ENCODE assay signal across 23 mouse cellular contexts in genomic region chr5:21792166-21792565, GRCm38 (mm10). TPM values are rescaled to one million over a fixed set of nuclear protein-coding genes. Genes with fewer than 3 reads are reported as not detected.
DNase-seq lines count a peak whose midpoint lies in the region; ATAC-seq and TF ChIP-seq lines count a peak whose summit lies in the region.
"Had no signal": no experiment of that assay in that cellular context is flagged by ENCODE, and none has a peak within 500 bp of the region (broad histone marks: within the 10 kb centered on the region; RNA-seq: fewer than 3 reads in every experiment).

No protein-coding gene starts in this region.

- H3K4me1 ChIP-seq in heart, adult 2 months (ENCODE audit: control insufficient read depth, insufficient read depth, low read length), result peaks cover 5% of the 10 kb centered on the region
- H3K4me1 ChIP-seq in E14TG2a.4 (replicated peaks; ENCODE audit: low read depth, low read length) (peaks cover 49% of the 10 kb centered on the region), ES-E14 (ENCODE audit: control insufficient read depth in 2 of 2, insufficient read depth in 2 of 2, low read length in 2 of 2, poor library complexity in 1 of 2) (no peaks in the 10 kb centered on the region; a peak in 3 of 4 replicates)
- peaks cover 31% of the 10 kb centered on the region for H3K4me1 ChIP-seq in forebrain, embryonic 13.5 days

- TF ChIP-seq CTCF in heart, adult 2 months (IDR thresholded peaks at IDR 0.05), result no peak
- TF ChIP-seq CTCF in E14TG2a.4 (conservative IDR thresholded peaks at IDR 0.05; ENCODE audit: low read length), result no peak

- no peak overlapping the region for H3K27ac ChIP-seq in heart, adult 2 months
- H3K27ac ChIP-seq in ES-E14 (ENCODE audit: insufficient read depth, low read depth, low read length, poor library complexity, severe bottlenecking), result peak overlapping the region; percentile 45; the same call in 1 of the 2 replicates
- no peak overlapping the region for H3K27ac ChIP-seq in forebrain, embryonic 13.5 days
- H3K27ac ChIP-seq: embryonic facial prominence, embryonic 10.5 days; embryonic facial prominence, embryonic 12.5 days had no signal

- TF ChIP-seq POLR2A in heart, adult 2 months (IDR thresholded peaks at IDR 0.05; ENCODE audit: insufficient read depth, low read depth, low read length), result no peak

- H3K4me2 ChIP-seq in forebrain, embryonic 13.5 days, result no peak overlapping the region
- H3K4me2 ChIP-seq: embryonic facial prominence, embryonic 12.5 days had no signal

- no peaks in the 10 kb centered on the region; the same call in 1 of the 2 replicates for H3K79me2 ChIP-seq in heart, adult 2 months (replicated peaks; ENCODE audit: control insufficient read depth, insufficient read depth, low read length)

- no peaks in the 10 kb centered on the region for H3K27me3 ChIP-seq in heart, adult 2 months (ENCODE audit: control insufficient read depth, insufficient read depth, low read length)
- no peaks in the 10 kb centered on the region for H3K27me3 ChIP-seq in E14TG2a.4 (ENCODE audit: insufficient read depth, low read length)
- H3K27me3 ChIP-seq in forebrain, embryonic 13.5 days, result no peaks in the 10 kb centered on the region
- H3K27me3 ChIP-seq: CH12.LX; embryonic facial prominence, embryonic 12.5 days had no signal

- no peak overlapping the region for H3K4me3 ChIP-seq in heart, adult 2 months
- H3K4me3 ChIP-seq in E14TG2a.4 (replicated peaks; ENCODE audit: low read length), result 0 out of 2 replicates have a peak overlapping the region, but pooled peaks have one; percentile 30
- H3K4me3 ChIP-seq in ES-E14 (ENCODE audit: insufficient read depth in 1 of 2, low read depth in 1 of 2, low read length in 2 of 2, poor library complexity in 1 of 2, severe bottlenecking in 1 of 2), result no peak overlapping the region
- H3K4me3 ChIP-seq in forebrain, embryonic 13.5 days, result no peak overlapping the region
- H3K4me3 ChIP-seq: embryonic facial prominence, embryonic 10.5 days; embryonic facial prominence, embryonic 12.5 days had no signal

- no peaks in the 10 kb centered on the region for H3K9me3 ChIP-seq in E14TG2a.4 (ENCODE audit: low read length)
- no peaks in the 10 kb centered on the region for H3K9me3 ChIP-seq in ES-E14 (ENCODE audit: control insufficient read depth, insufficient read depth, low read depth, low read length)
- no peaks in the 10 kb centered on the region for H3K9me3 ChIP-seq in forebrain, embryonic 13.5 days (replicated peaks)
- H3K9me3 ChIP-seq: embryonic facial prominence, embryonic 10.5 days; embryonic facial prominence, embryonic 12.5 days had no signal

- no peak for ATAC-seq in forebrain, embryonic 13.5 days
- ATAC-seq: CD4-positive, CD25-positive, alpha-beta regulatory T cell, adult 4 months; forebrain, embryonic 14.5 days; forebrain, embryonic 16.5 days had no signal

- H3K36me3 ChIP-seq in heart, adult 2 months (ENCODE audit: control insufficient read depth, insufficient read depth, low read length), result peaks cover 23% of the 10 kb centered on the region
- H3K36me3 ChIP-seq in E14TG2a.4 (ENCODE audit: insufficient read depth, low read length) (peaks cover 67% of the 10 kb centered on the region), ES-E14 (ENCODE audit: control insufficient read depth, insufficient read depth, low read length, poor library complexity, severe bottlenecking) (peaks cover 11% of the 10 kb centered on the region)
- peaks cover 28% of the 10 kb centered on the region for H3K36me3 ChIP-seq in forebrain, embryonic 13.5 days (ENCODE audit: poor library complexity, severe bottlenecking)

- TF ChIP-seq EP300 in heart, adult 2 months (IDR thresholded peaks at IDR 0.05; ENCODE audit: insufficient read depth, low read depth, low read length), result no peak

- intact Hi-C loops in heart, adult 2 months (cut with DNase I), result no loop called here

- DNase-seq in heart, adult 11 months, result peak; percentile 64
- DNase-seq in heart, adult 2 months, result no peak
- DNase-seq in ES-E14 (ENCODE audit: low read depth, low spot score) (peak; percentile 57), ZHBTc4 (ENCODE audit: low read depth, low spot score) (peak; percentile 94)
- no peak for DNase-seq in embryo, embryonic 10 days (ENCODE audit: low spot score)
- DNase-seq: adrenal gland, adult 2 months; adrenal gland, postnatal 10 days; adrenal gland, postnatal 25 days; B cell, adult 2 months; cerebellum, adult 11 months; cerebellum, adult 18-20 months; cerebellum, adult 8-10 months; cerebellum, adult 9-11 months; cerebellum, postnatal 14 days; cerebellum, postnatal 36 days had no signal

- no peak overlapping the region for H3K9ac ChIP-seq in heart, adult 2 months (ENCODE audit: low read depth, low read length)
- H3K9ac ChIP-seq in ES-E14 (ENCODE audit: insufficient read depth, low read depth, low read length, poor library complexity, severe bottlenecking), result 0 out of 2 replicates have a peak overlapping the region, but pooled peaks have one; percentile 6
- no peak overlapping the region for H3K9ac ChIP-seq in forebrain, embryonic 13.5 days
- H3K9ac ChIP-seq: embryonic facial prominence, embryonic 12.5 days had no signal

- in situ Hi-C loops in ES-E14 (cut with MboI; ENCODE audit: low sequenced_read_pairs in 2 of 2, unreplicated experiment in 2 of 2), result no loop called here

TF ChIP-seq in ES-E14, 5 proteins besides CTCF, POLR2A, EP300 and RAD21:
- TF ChIP-seq CHD2 (IDR thresholded peaks at IDR 0.05; ENCODE audit: low read depth, low read length) (no peak), HCFC1 (IDR thresholded peaks at IDR 0.05; ENCODE audit: borderline replicate concordance, insufficient read depth, low read length) (no peak), ZNF384 (IDR thresholded peaks at IDR 0.05; ENCODE audit: low read depth, low read length) (no peak), MAFK (IDR thresholded peaks at IDR 0.05; ENCODE audit: insufficient read depth, low read depth, low read length) (no peak), ZC3H11A (IDR thresholded peaks at IDR 0.05; ENCODE audit: borderline replicate concordance, low read depth, low read length) (no peak)

RNA-seq across cellular contexts. Expression of gene Psmc2, which starts 7.1 kb away (rescaled TPM):
- total RNA-seq in heart, adult 2 months (2021), result 10 to 100 TPM; 87.3 to 97.5 TPM
- polyA plus RNA-seq in heart, adult 2 months (2012; rRNA removed), result 33.7 and 57.6 TPM in 2 replicates
- 79.2 and 134 TPM in 2 replicates for total RNA-seq in ES-E14 (2012; rRNA removed)
- polyA plus RNA-seq in forebrain, embryonic 13.5 days (2015; fragmentation: Nextera tagmentation; extraction: Ambion mirVana), result 214 and 219 TPM in 2 replicates

RNA-seq across cellular contexts. Expression of gene Dnajc2, which starts 7.1 kb away (rescaled TPM):
- total RNA-seq in heart, adult 2 months (2021), result 10 to 100 TPM; 20.9 to 21.5 TPM
- polyA plus RNA-seq in heart, adult 2 months (2012; rRNA removed), result 4.1 and 4.9 TPM in 2 replicates
- 83.7 and 96.0 TPM in 2 replicates for total RNA-seq in ES-E14 (2012; rRNA removed)
- polyA plus RNA-seq in forebrain, embryonic 13.5 days (2015; fragmentation: Nextera tagmentation; extraction: Ambion mirVana), result 83.5 and 86.9 TPM in 2 replicates

RNA-seq across cellular contexts. Expression of gene Pmpcb, which starts 55.2 kb away (rescaled TPM):
- total RNA-seq in heart, adult 2 months (2021), result 100 to 1,000 TPM; 250 to 288 TPM
- polyA plus RNA-seq in heart, adult 2 months (2012; rRNA removed), result 99.0 and 192 TPM in 2 replicates
- total RNA-seq in ES-E14 (2012; rRNA removed), result 132 and 134 TPM in 2 replicates
- 96.4 and 99.8 TPM in 2 replicates for polyA plus RNA-seq in forebrain, embryonic 13.5 days (2015; fragmentation: Nextera tagmentation; extraction: Ambion mirVana)

Comparison
In these comparisons a context has a peak if more than half of its experiments do, and no peak if none do; other contexts are left out.
1. DNase-seq: peak in heart, adult 11 months (single experiment), ES-E14 (single experiment) and ZHBTc4 (single experiment); none in heart, adult 2 months (0 of 2) and embryo, embryonic 10 days (single experiment).